Mouse (Mus musculus): ENCODE results near the gene Sec13.
"Not testable (repeated sequence)": the region's sequence is repeated elsewhere in the genome, so short reads cannot be mapped to it uniquely, and the experiment has no call there.

Sec13 gene

GRCm38 (mm10) chr6:113740236-113741217 is at the start of gene Sec13:
TSS of gene Sec13 (minus strand) at chr6:113740743.
- DNase-seq (ENCODE audit: low read depth, low spot score) = peak; percentile 95

GRCm38 (mm10) chr6:113787459-113787968 is 47.0 kb upstream of the Sec13 start:
- DNase-seq (ENCODE audit: low read depth, low spot score) = no peak

- DNase-seq (ENCODE audit: low read depth, low spot score) = no peak
Observed at GRCm38 (mm10) chr6:113785658-113786057, 45.1 kb upstream of the Sec13 start.

- no peak for DNase-seq (ENCODE audit: low read depth, low spot score)
Observed at GRCm38 (mm10) chr6:113778229-113778753, 37.7 kb upstream of the Sec13 start.

- no peak for DNase-seq (ENCODE audit: low read depth, low spot score)
Observed at GRCm38 (mm10) chr6:113768804-113769203, 28.3 kb upstream of the Sec13 start.

- DNase-seq (ENCODE audit: low read depth, low spot score) = peak; percentile 78
Observed at GRCm38 (mm10) chr6:113761644-113762043, 21.1 kb upstream of the Sec13 start.

GRCm38 (mm10) chr6:113749119-113749685 is 8.7 kb upstream of the Sec13 start:
- no peak for DNase-seq (ENCODE audit: low read depth, low spot score)

- peak; percentile 72 for DNase-seq (ENCODE audit: low read depth, low spot score)
Observed at GRCm38 (mm10) chr6:113748351-113748750, 7.8 kb upstream of the Sec13 start.

- DNase-seq (ENCODE audit: low read depth, low spot score) = no peak
Observed at GRCm38 (mm10) chr6:113747284-113747683, 6.7 kb upstream of the Sec13 start.

GRCm38 (mm10) chr6:113745117-113745516 is 4.6 kb upstream of the Sec13 start:
- no peak for DNase-seq (ENCODE audit: low read depth, low spot score)

GRCm38 (mm10) chr6:113743111-113743510 is 2.6 kb upstream of the Sec13 start:
- DNase-seq (ENCODE audit: low read depth, low spot score) = no peak

GRCm38 (mm10) chr6:113742321-113742720 is 1.8 kb upstream of the Sec13 start:
- no peak for DNase-seq (ENCODE audit: low read depth, low spot score)

GRCm38 (mm10) chr6:113741425-113741824 is 882 bp upstream of the Sec13 start:
- no peak for DNase-seq (ENCODE audit: low read depth, low spot score)

- DNase-seq (ENCODE audit: low read depth, low spot score) = no peak
Observed at GRCm38 (mm10) chr6:113737318-113738046, 3.1 kb downstream of the Sec13 start.

GRCm38 (mm10) chr6:113731296-113731695 is 9.2 kb downstream of the Sec13 start:
- DNase-seq (ENCODE audit: low read depth, low spot score) = no peak

- DNase-seq (ENCODE audit: low read depth, low spot score) = no peak
Observed at GRCm38 (mm10) chr6:113728181-113728580, 12.4 kb downstream of the Sec13 start.

GRCm38 (mm10) chr6:113721061-113721460 is 19.5 kb downstream of the Sec13 start:
- no peak for DNase-seq (ENCODE audit: low read depth, low spot score)

- DNase-seq (ENCODE audit: low read depth, low spot score) = no peak
Observed at GRCm38 (mm10) chr6:113719878-113720277, 20.7 kb downstream of the Sec13 start, which contains the start of gene Ghrl. TSS of gene Ghrl (minus strand) at chr6:113719880.

- DNase-seq (ENCODE audit: low read depth, low spot score) = no peak
Observed at GRCm38 (mm10) chr6:113717541-113717940, 23.0 kb downstream of the Sec13 start.

GRCm38 (mm10) chr6:113714797-113715196 is 25.7 kb downstream of the Sec13 start:
- DNase-seq (ENCODE audit: low read depth, low spot score) = peak; percentile 34

GRCm38 (mm10) chr6:113714276-113714675 is 26.3 kb downstream of the Sec13 start:
- DNase-seq (ENCODE audit: low read depth, low spot score) = no peak

- not testable (repeated sequence) for DNase-seq (ENCODE audit: low read depth, low spot score)
Observed at GRCm38 (mm10) chr6:113713389-113713788, 27.2 kb downstream of the Sec13 start.

Measured in ZHBTc4 (cell line).